24 mouse cellular contexts compared by ENCODE assay signal in genomic region chr4:124943781-124944180, GRCm38 (mm10). TPM values are rescaled to one million over a fixed set of nuclear protein-coding genes. Genes with fewer than 3 reads are reported as not detected.
A peak's percentile ranks its signal among the peaks of the same experiment; 100 is the strongest.
DNase-seq lines count a peak whose midpoint lies in the region; ATAC-seq lines count a peak whose summit lies in the region.
"Had no signal": no experiment of that assay in that cellular context is flagged by ENCODE, and none has a peak within 500 bp of the region (broad histone marks: within the 10 kb centered on the region; RNA-seq: fewer than 3 reads in every experiment).

No protein-coding gene starts in this region.

- no peak overlapping the region for H3K4me2 ChIP-seq in heart, embryonic 12.5 days
- H3K4me2 ChIP-seq in midbrain, embryonic 11.5 days = no peak overlapping the region
- no peak overlapping the region for H3K4me2 ChIP-seq in midbrain, embryonic 15.5 days
- H3K4me2 ChIP-seq in embryonic facial prominence, embryonic 13.5 days = no peak overlapping the region
- H3K4me2 ChIP-seq: embryonic facial prominence, embryonic 12.5 days; forebrain, embryonic 12.5 days had no signal

- H3K36me3 ChIP-seq in heart, embryonic 12.5 days = peaks cover 41% of the 10 kb centered on the region
- no peaks in the 10 kb centered on the region for H3K36me3 ChIP-seq in midbrain, embryonic 11.5 days (ENCODE audit: control insufficient read depth, insufficient read depth, low read length)
- H3K36me3 ChIP-seq in midbrain, embryonic 15.5 days (replicated peaks) = peaks cover 13% of the 10 kb centered on the region; the same call in 1 of the 2 replicates
- peaks cover 31% of the 10 kb centered on the region for H3K36me3 ChIP-seq in embryonic facial prominence, embryonic 13.5 days

- no peaks in the 10 kb centered on the region for H3K27me3 ChIP-seq in heart, embryonic 12.5 days (replicated peaks)
- no peaks in the 10 kb centered on the region for H3K27me3 ChIP-seq in midbrain, embryonic 11.5 days (ENCODE audit: control insufficient read depth, insufficient read depth, low read length)
- no peaks in the 10 kb centered on the region for H3K27me3 ChIP-seq in midbrain, embryonic 15.5 days (replicated peaks)
- H3K27me3 ChIP-seq in embryonic facial prominence, embryonic 13.5 days = no peaks in the 10 kb centered on the region; the same call in 1 of the 2 replicates
- H3K27me3 ChIP-seq: embryonic facial prominence, embryonic 12.5 days; forebrain, embryonic 12.5 days; Patski had no signal

- H3K9ac ChIP-seq in heart, embryonic 12.5 days = no peak overlapping the region
- H3K9ac ChIP-seq in midbrain, embryonic 11.5 days (ENCODE audit: low read length) = no peak overlapping the region
- H3K9ac ChIP-seq in midbrain, embryonic 15.5 days = no peak overlapping the region
- 0 out of 2 replicates have a peak overlapping the region, but pooled peaks have one; percentile 44 for H3K9ac ChIP-seq in embryonic facial prominence, embryonic 13.5 days
- H3K9ac ChIP-seq: embryonic facial prominence, embryonic 12.5 days; forebrain, embryonic 12.5 days had no signal

- H3K9me3 ChIP-seq in heart, embryonic 12.5 days (replicated peaks) = no peaks in the 10 kb centered on the region
- H3K9me3 ChIP-seq in midbrain, embryonic 11.5 days (ENCODE audit: control insufficient read depth, low read length) = no peaks in the 10 kb centered on the region
- H3K9me3 ChIP-seq in midbrain, embryonic 15.5 days = no peaks in the 10 kb centered on the region
- no peaks in the 10 kb centered on the region for H3K9me3 ChIP-seq in embryonic facial prominence, embryonic 13.5 days
- H3K9me3 ChIP-seq: embryonic facial prominence, embryonic 12.5 days; forebrain, embryonic 10.5 days; forebrain, embryonic 12.5 days; G1E had no signal

- peak; percentile 81 for DNase-seq in heart, adult 11 months
- peak; percentile 59 for DNase-seq in midbrain, embryonic 11.5 days (ENCODE audit: low spot score, missing footprints)
- DNase-seq: adrenal gland, adult 8-10 months; adrenal gland, postnatal 14 days; adrenal gland, postnatal 36 days; cerebellum, adult 11 months; cerebellum, adult 18-20 months; cerebellum, adult 8-10 months; cerebellum, adult 9-11 months; cerebellum, postnatal 14 days; cerebellum, postnatal 36 days; embryo, embryonic 11 days had no signal

- H3K4me1 ChIP-seq in heart, embryonic 12.5 days (replicated peaks) = no peaks in the 10 kb centered on the region
- H3K4me1 ChIP-seq in midbrain, embryonic 11.5 days (ENCODE audit: control insufficient read depth, insufficient read depth, low read length) = 0 out of 2 replicates have a peak, but pooled peaks cover 2% of the 10 kb centered on the region
- H3K4me1 ChIP-seq in midbrain, embryonic 15.5 days = no peaks in the 10 kb centered on the region
- H3K4me1 ChIP-seq in embryonic facial prominence, embryonic 13.5 days = peaks cover 9% of the 10 kb centered on the region
- H3K4me1 ChIP-seq: embryonic facial prominence, embryonic 12.5 days; forebrain, embryonic 12.5 days had no signal

- no peak for ATAC-seq in heart, embryonic 12.5 days (ENCODE audit: insufficient number of reproducible peaks, low FRiP score)
- no peak for ATAC-seq in midbrain, embryonic 11.5 days (ENCODE audit: low FRiP score)
- no peak for ATAC-seq in midbrain, embryonic 15.5 days (replicated peaks)
- no peak for ATAC-seq in embryonic facial prominence, embryonic 13.5 days (ENCODE audit: insufficient number of reproducible peaks, insufficient read depth, low FRiP score, low TSS enrichment, low read depth)
- no peak for ATAC-seq in cerebellum, adult (ENCODE audit: insufficient number of reproducible peaks, low FRiP score, low TSS enrichment)
- no peak for ATAC-seq in erythroid progenitor cell, adult 5-6 weeks (replicated peaks; ENCODE audit: low FRiP score, poor library complexity, severe bottlenecking)
- ATAC-seq: forebrain, embryonic 14.5 days; Patski had no signal

- no peak overlapping the region for H3K4me3 ChIP-seq in heart, embryonic 12.5 days
- H3K4me3 ChIP-seq in midbrain, embryonic 11.5 days (ENCODE audit: low read depth, low read length) = no peak overlapping the region
- H3K4me3 ChIP-seq in midbrain, embryonic 15.5 days = no peak overlapping the region
- H3K4me3 ChIP-seq in embryonic facial prominence, embryonic 13.5 days = no peak overlapping the region
- H3K4me3 ChIP-seq: embryonic facial prominence, embryonic 12.5 days; forebrain, embryonic 10.5 days; forebrain, embryonic 12.5 days had no signal

- WGBS in heart, embryonic 12.5 days = 55% methylated on average over 5 of the region's 5 CpGs
- WGBS in midbrain, embryonic 11.5 days = 85% methylated on average over 5 of the region's 5 CpGs
- WGBS in midbrain, embryonic 15.5 days = 82% methylated on average over 5 of the region's 5 CpGs
- WGBS in embryonic facial prominence, embryonic 13.5 days = 38% methylated on average over 5 of the region's 5 CpGs

- H3K27ac ChIP-seq in heart, embryonic 12.5 days (ENCODE audit: poor library complexity, severe bottlenecking) = no peak overlapping the region
- H3K27ac ChIP-seq in midbrain, embryonic 11.5 days (ENCODE audit: low read depth, low read length) = no peak overlapping the region
- H3K27ac ChIP-seq in midbrain, embryonic 15.5 days = no peak overlapping the region
- H3K27ac ChIP-seq in embryonic facial prominence, embryonic 13.5 days = no peak overlapping the region
- H3K27ac ChIP-seq: embryonic facial prominence, embryonic 12.5 days; forebrain, embryonic 10.5 days; forebrain, embryonic 12.5 days had no signal

RNA-seq across cellular contexts. Expression of gene Cdca8, which starts 4.7 kb away (rescaled TPM):
- polyA plus RNA-seq in heart, embryonic 12.5 days (2016; fragmentation: Nextera tagmentation; extraction: Ambion mirVana) = 134 and 138 TPM in 2 replicates
- 244 and 248 TPM in 2 replicates for polyA plus RNA-seq in midbrain, embryonic 11.5 days (2014; fragmentation: Nextera tagmentation; extraction: Ambion mirVana)
- polyA plus RNA-seq in midbrain, embryonic 15.5 days (2015; fragmentation: Nextera tagmentation; extraction: Ambion mirVana) = 24.8 and 30.6 TPM in 2 replicates
- polyA plus RNA-seq in embryonic facial prominence, embryonic 13.5 days (2015; fragmentation: Nextera tagmentation; extraction: Ambion mirVana) = 133 and 141 TPM in 2 replicates
- 272 and 278 TPM in 2 replicates for total RNA-seq in erythroid progenitor cell, adult 5-6 weeks (2015; ENCODE audit: low replicate concordance)
- 294 and 381 TPM in 2 replicates for total RNA-seq in erythroid progenitor cell, adult 5-6 weeks (2017; ENCODE audit: low replicate concordance)

RNA-seq across cellular contexts. Expression of gene 9930104L06Rik, which starts 6.9 kb away (rescaled TPM):
- polyA plus RNA-seq in heart, embryonic 12.5 days (2016; fragmentation: Nextera tagmentation; extraction: Ambion mirVana) = 9.9 and 10.4 TPM in 2 replicates
- polyA plus RNA-seq in midbrain, embryonic 11.5 days (2014; fragmentation: Nextera tagmentation; extraction: Ambion mirVana) = 3.8 and 4.3 TPM in 2 replicates
- 14.3 and 16.9 TPM in 2 replicates for polyA plus RNA-seq in midbrain, embryonic 15.5 days (2015; fragmentation: Nextera tagmentation; extraction: Ambion mirVana)
- 18.1 and 20.3 TPM in 2 replicates for polyA plus RNA-seq in embryonic facial prominence, embryonic 13.5 days (2015; fragmentation: Nextera tagmentation; extraction: Ambion mirVana)
- total RNA-seq in erythroid progenitor cell, adult 5-6 weeks (2015; ENCODE audit: low replicate concordance) = 1.7 and 4.0 TPM in 2 replicates
- total RNA-seq in erythroid progenitor cell, adult 5-6 weeks (2017; ENCODE audit: low replicate concordance) = 12.2 and 15.8 TPM in 2 replicates

RNA-seq across cellular contexts. Expression of gene Rspo1, which starts 42.4 kb away (rescaled TPM):
- polyA plus RNA-seq in heart, embryonic 12.5 days (2016; fragmentation: Nextera tagmentation; extraction: Ambion mirVana) = 7.0 and 7.4 TPM in 2 replicates
- polyA plus RNA-seq in midbrain, embryonic 11.5 days (2014; fragmentation: Nextera tagmentation; extraction: Ambion mirVana) = 9.0 and 11.9 TPM in 2 replicates
- 2.4 and 3.7 TPM in 2 replicates for polyA plus RNA-seq in midbrain, embryonic 15.5 days (2015; fragmentation: Nextera tagmentation; extraction: Ambion mirVana)
- polyA plus RNA-seq in embryonic facial prominence, embryonic 13.5 days (2015; fragmentation: Nextera tagmentation; extraction: Ambion mirVana) = 18.8 and 21.2 TPM in 2 replicates
- total RNA-seq in erythroid progenitor cell, adult 5-6 weeks (2015; ENCODE audit: low replicate concordance) = 0.72 TPM in 1 of 2 replicates, not detected in the other
- not detected in 2 replicates for total RNA-seq in erythroid progenitor cell, adult 5-6 weeks (2017; ENCODE audit: low replicate concordance)
- total RNA-seq: G1E had no signal
- polyA plus RNA-seq: activated CD4-positive, CD25-positive, alpha-beta regulatory T cell, adult 4 months; G1E; Patski had no signal
